Mouse (Mus musculus) adipocyte (in vitro differentiated cells): ENCODE measurements at regions not wholly inside any gene's neighbourhood (a gene's known extent, or its start where the extent isn't known, plus 50 kb on each side); places are given as distances from the start of the nearest gene placed in this dataset.
A peak's percentile ranks its signal among the peaks of the same experiment; 100 is the strongest.
"Not testable (repeated sequence)": the region's sequence is repeated elsewhere in the genome, so short reads cannot be mapped to it uniquely, and the experiment has no call there.

Source experiments
- DNase-seq: peaks from one replicate; pipeline ENCODE4 v3.0.0-alpha.2; 2016; ENCODE audit warnings: low spot score

GRCm38 (mm10) chr7:111174393-111175124 is 91.7 kb upstream of the Eif4g2 start:
- DNase-seq = no peak

GRCm38 (mm10) chr7:111172061-111172460 is 89.2 kb upstream of the Eif4g2 start:
- no peak for DNase-seq

- not testable (repeated sequence) for DNase-seq
These were observed 85.9 kb upstream of the Eif4g2 start for GRCm38 (mm10) chr7:111168546-111169233.

GRCm38 (mm10) chr7:111164994-111165393 is 82.2 kb upstream of the Eif4g2 start:
- DNase-seq = no peak

GRCm38 (mm10) chr7:111164276-111164675 is 81.4 kb upstream of the Eif4g2 start:
- no peak for DNase-seq

GRCm38 (mm10) chr7:111163861-111164260 is 81.0 kb upstream of the Eif4g2 start:
- no peak for DNase-seq

GRCm38 (mm10) chr7:111163321-111163720 is 80.5 kb upstream of the Eif4g2 start:
- DNase-seq = no peak

GRCm38 (mm10) chr7:111158791-111159286 is 76.0 kb upstream of the Eif4g2 start:
- peak; percentile 86 for DNase-seq

- DNase-seq = peak; percentile 54
These were observed 75.0 kb upstream of the Eif4g2 start for GRCm38 (mm10) chr7:111157754-111158325.

- peak; percentile 82 for DNase-seq
These were observed 74.5 kb upstream of the Eif4g2 start for GRCm38 (mm10) chr7:111157287-111157686.

- DNase-seq = peak; percentile 91
These were observed 73.8 kb upstream of the Eif4g2 start for GRCm38 (mm10) chr7:111156472-111157231.

- peak; percentile 40 for DNase-seq
These were observed 73.2 kb upstream of the Eif4g2 start for GRCm38 (mm10) chr7:111155995-111156394.

GRCm38 (mm10) chr7:111154217-111154616 is 71.4 kb upstream of the Eif4g2 start:
- no peak for DNase-seq

- no peak for DNase-seq
These were observed 67.7 kb upstream of the Eif4g2 start for GRCm38 (mm10) chr7:111150540-111150939.

- no peak for DNase-seq
These were observed 67.3 kb upstream of the Eif4g2 start for GRCm38 (mm10) chr7:111150115-111150514.

GRCm38 (mm10) chr7:111147593-111147992 is 64.8 kb upstream of the Eif4g2 start:
- no peak for DNase-seq

- no peak for DNase-seq
These were observed 63.8 kb upstream of the Eif4g2 start for GRCm38 (mm10) chr7:111146670-111147069.

GRCm38 (mm10) chr7:111144216-111144615 is 61.4 kb upstream of the Eif4g2 start:
- no peak for DNase-seq

GRCm38 (mm10) chr7:111141285-111141965 is 58.6 kb upstream of the Eif4g2 start:
- DNase-seq = no peak

- DNase-seq = no peak
These were observed 55.2 kb upstream of the Eif4g2 start for GRCm38 (mm10) chr7:111138038-111138437.

GRCm38 (mm10) chr7:111136066-111136639 is 53.3 kb upstream of the Eif4g2 start:
- DNase-seq = no peak
